Mouse (Mus musculus) ovary, adult 18-20 months (tissue): ENCODE results near the gene Frem3.

Experiments
- DNase-seq: peaks from one replicate; pipeline ENCODE4 v3.0.0; 2022; ENCODE audit warnings: low spot score, mixed read lengths

Gene Frem3

DNA sequence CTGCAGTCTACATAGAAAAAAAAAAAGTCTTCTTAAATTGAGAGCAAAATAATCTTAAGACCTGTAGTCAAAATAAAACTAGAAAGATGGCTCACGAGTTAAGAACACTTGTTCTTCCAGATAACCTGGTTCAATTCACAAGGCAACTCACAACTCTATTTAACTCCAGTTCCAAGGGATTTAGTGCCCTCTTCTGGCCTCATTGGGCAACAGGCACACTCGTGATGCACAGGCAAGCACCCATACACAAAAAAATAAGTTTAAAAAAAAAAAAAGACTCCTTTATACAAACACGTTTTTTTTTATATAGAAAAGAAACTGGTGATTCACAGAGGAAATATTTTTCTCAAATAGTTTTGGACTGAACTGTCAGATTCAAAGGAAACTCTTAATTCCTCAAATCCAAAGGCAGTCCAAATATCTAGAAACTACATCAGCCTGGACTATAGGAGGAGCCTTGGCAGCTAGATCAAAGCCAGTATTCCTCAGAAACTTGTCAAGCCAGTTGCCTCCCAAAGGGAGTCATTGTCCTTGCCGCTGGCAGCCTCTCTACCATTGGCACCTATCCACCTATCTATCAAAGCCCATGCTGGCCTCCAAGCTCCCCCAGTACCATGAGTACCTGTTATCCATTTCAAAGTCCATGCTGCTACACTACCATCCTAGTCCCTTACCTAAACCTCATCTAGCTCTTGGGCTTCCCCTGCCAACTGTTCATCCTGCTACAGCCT is 100.0 kb downstream of the Frem3 start:
- no peak for DNase-seq

DNA sequence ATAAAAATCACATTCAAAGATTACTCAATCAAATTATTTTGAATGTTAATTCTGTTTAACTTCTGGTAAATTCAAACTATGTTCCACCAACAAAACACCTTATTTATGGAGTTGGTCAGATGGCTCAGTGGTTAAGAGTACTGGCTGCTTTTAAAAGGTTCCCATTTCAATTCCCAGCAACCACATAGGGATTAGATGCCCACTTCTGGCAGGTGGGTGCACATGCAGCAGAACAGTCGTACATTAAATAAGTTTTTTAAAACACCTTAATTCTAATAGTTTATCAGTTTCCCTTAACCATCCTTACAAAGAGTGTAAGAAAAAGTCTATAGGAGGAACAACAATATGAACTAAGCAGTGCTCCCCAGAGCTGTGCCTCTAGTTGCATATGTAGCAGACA is 103.6 kb downstream of the Frem3 start:
- no peak for DNase-seq

- DNase-seq = no peak
Observed at GRCm38 (mm10) chr8:80732326-80732725, 121.4 kb downstream of the Frem3 start.

DNA sequence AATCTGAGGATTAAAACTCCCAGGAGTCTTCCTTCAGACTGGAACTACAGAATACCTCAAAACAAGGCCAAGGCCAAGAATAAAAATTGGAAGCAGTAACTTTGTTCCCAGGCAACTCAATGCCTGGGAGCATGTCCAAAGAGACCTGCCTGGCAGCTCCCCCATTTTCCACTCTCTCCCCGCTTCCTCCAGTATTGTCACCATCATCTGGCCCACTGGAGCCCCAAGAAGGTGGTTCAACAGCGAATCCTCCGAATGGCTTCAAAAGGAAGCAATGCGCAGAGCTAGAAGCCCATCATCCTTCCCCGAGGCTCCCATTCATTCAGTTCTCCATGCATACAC is 127.1 kb downstream of the Frem3 start:
- peak; percentile 3 for DNase-seq

- DNase-seq = peak; percentile 14
Observed at GRCm38 (mm10) chr8:80738388-80739154, 127.7 kb downstream of the Frem3 start.

DNA sequence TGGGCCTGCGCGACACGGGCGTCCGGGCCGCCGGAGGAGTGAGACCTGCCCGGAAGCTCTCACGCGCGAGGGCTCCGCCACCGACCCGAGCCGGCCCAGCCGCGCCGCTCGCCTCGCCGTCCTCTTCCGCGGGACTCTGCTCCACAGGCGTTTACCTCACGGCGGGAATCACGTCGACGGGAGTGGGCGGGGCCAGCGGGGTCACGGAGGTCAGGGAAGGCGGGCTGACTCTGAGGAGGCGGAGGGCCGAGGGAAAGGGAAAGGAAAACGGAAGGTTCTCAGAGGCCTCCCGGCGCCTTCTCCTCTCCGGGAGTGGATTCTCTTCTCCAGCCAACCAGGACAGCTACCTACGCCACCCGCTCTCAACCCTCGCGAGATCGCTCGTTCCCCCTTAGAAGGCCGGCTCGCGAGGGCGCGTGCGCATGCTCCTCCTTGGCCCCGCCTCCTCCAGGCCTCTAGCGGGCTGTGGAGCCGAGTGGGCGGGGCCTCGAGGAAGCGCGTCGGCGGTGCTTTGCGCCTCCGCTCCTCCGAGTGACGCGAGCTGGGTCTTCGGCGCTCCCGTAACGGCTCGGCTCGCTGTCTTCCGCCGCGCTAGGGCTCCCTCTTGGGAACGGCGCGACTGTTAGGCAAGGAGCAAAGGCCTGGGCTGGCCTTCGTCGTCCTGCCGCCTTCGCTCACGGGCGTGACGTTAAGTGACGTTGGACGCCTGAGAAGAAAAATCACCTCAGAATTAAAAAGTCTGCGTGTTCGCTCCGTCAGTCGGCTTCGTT is 128.5 kb downstream of the Frem3 start, which contains the start of gene Smarca5:
Smarca5 (minus strand) TSS at position 343 of the 770 bp plus-strand sequence.
- DNase-seq = peak; percentile 90

GRCm38 (mm10) chr8:80739932-80740331 is 129.1 kb downstream of the Frem3 start:
- no peak for DNase-seq
